Mouse (Mus musculus) cerebellum, postnatal 36 days (tissue): ENCODE data around the gene Foxr1.
"Not testable (repeated sequence)": the region's sequence is repeated elsewhere in the genome, so short reads cannot be mapped to it uniquely, and the experiment has no call there.

Experiments
- DNase-seq, 2 experiments: peaks; one replicate each; pipeline ENCODE4 v3.0.0; 2021 to 2022; ENCODE audit warnings: mixed read lengths in 2 of 2

The Foxr1 gene

GRCm38 (mm10) chr9:44412781-44413180 is 28.2 kb downstream of the Foxr1 start:
- no peak for DNase-seq

- no peak for DNase-seq
Measured at GRCm38 (mm10) chr9:44412306-44412705, 28.6 kb downstream of the Foxr1 start.

- no peak for DNase-seq
Measured at GRCm38 (mm10) chr9:44411601-44412130, 29.3 kb downstream of the Foxr1 start.

- DNase-seq: no peak
Measured at GRCm38 (mm10) chr9:44410647-44411336, 30.1 kb downstream of the Foxr1 start.

- not testable (repeated sequence) for DNase-seq
Measured at GRCm38 (mm10) chr9:44408693-44409092, 32.2 kb downstream of the Foxr1 start.

GRCm38 (mm10) chr9:44407752-44408097 is 33.2 kb downstream of the Foxr1 start:
- no peak for DNase-seq

GRCm38 (mm10) chr9:44406906-44407751 is 33.8 kb downstream of the Foxr1 start, which contains the start of the genes Rps25 and Trappc4:
Gene Rps25, plus strand, starts transcription at chr9:44407139.
Gene Trappc4, minus strand, starts transcription at chr9:44407600.
- peak; percentile 91 to 93 for DNase-seq

- DNase-seq: no peak
Measured at GRCm38 (mm10) chr9:44405011-44405410, 35.9 kb downstream of the Foxr1 start.

GRCm38 (mm10) chr9:44401081-44401480 is 39.9 kb downstream of the Foxr1 start:
- DNase-seq: no peak

GRCm38 (mm10) chr9:44399795-44400114 is 41.2 kb downstream of the Foxr1 start:
- DNase-seq: no peak

- no peak for DNase-seq
Measured at GRCm38 (mm10) chr9:44399114-44399794, 41.7 kb downstream of the Foxr1 start.

GRCm38 (mm10) chr9:44398551-44398950 is 42.4 kb downstream of the Foxr1 start:
- DNase-seq: no peak

- no peak for DNase-seq
Measured at GRCm38 (mm10) chr9:44398087-44398486, 42.8 kb downstream of the Foxr1 start.

GRCm38 (mm10) chr9:44396684-44397411 is 44.1 kb downstream of the Foxr1 start, which contains the start of gene Slc37a4:
Gene Slc37a4, plus strand, starts transcription at chr9:44396852.
- peak; percentile 94 to 96 for DNase-seq

- DNase-seq: peak; percentile 76 to 78
Measured at GRCm38 (mm10) chr9:44391466-44391865, 49.5 kb downstream of the Foxr1 start.

GRCm38 (mm10) chr9:44389273-44389672 is 51.7 kb downstream of the Foxr1 start:
- peak; percentile 76 for DNase-seq

- no peak for DNase-seq
Measured at GRCm38 (mm10) chr9:44387221-44387620, 53.7 kb downstream of the Foxr1 start.

- no peak for DNase-seq
Measured at GRCm38 (mm10) chr9:44384596-44384995, 56.3 kb downstream of the Foxr1 start.
